Mouse (Mus musculus) lung, adult 18-20 months (tissue): Measurements from ENCODE around the gene Nostrin.

Experiments
- DNase-seq, 2 experiments: peaks; one replicate each; pipeline ENCODE4 v3.0.0; 2022; ENCODE audit warnings: mixed read lengths in 2 of 2

Nostrin gene

DNA sequence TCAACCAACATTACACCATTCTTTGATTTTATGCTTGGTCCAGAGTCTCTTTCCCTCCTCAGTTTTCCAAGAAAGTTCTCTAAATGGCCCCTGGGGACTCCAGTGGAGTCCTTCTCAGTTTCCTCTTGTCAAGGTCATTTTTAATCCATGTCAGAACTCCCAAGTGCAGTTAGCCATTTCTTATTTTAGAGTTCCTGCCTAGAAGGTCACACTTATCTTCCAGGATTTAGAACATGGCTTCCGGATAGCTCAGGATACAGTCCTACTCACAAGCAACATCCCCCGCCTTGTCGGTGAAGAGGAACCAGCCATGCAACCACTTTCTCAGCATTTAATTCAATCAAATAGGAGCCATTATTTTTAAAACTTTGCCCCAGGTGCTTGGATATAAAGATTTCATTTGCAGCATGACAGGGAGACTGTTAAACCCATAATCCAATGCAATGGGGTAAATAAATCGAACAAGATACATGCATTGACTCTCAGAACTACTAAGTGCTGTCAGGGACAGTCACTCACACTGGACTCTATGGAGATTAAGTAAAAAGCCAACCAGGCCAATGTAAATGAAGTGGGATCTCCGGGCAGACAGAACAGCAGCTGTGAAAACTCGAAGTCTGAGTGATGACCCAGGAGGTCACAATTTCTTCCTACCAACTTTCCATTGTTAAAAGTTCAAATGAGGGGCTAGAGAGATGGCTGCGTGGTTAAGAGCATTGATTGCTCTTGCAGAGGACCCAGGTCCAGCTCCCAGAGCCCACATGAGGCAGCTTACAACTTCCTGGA, 6.0 kb upstream of the Nostrin start:
- no peak for DNase-seq

DNA sequence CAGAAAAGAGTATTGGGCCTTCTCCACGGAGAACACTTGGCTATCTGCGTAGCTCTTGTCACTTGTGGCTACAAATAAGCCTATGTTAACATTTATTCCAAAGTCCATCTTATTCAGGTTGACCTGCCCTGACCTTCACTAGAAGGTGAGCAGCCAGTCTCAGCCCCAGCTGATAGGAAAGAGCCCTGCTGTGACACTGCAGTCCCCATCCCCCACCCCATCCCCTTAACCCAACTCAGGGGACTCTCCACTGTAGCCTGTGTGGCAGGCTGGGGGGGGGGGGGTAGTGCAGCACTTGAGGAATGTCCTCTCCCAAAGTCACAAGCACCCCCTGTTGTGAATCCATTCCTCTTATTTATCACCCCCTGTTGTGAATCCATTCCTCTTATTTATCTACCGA, 3.6 kb upstream of the Nostrin start:
- DNase-seq, result no peak

GRCm38 (mm10) chr2:69132488-69133040, 3.0 kb upstream of the Nostrin start:
- no peak for DNase-seq

DNA sequence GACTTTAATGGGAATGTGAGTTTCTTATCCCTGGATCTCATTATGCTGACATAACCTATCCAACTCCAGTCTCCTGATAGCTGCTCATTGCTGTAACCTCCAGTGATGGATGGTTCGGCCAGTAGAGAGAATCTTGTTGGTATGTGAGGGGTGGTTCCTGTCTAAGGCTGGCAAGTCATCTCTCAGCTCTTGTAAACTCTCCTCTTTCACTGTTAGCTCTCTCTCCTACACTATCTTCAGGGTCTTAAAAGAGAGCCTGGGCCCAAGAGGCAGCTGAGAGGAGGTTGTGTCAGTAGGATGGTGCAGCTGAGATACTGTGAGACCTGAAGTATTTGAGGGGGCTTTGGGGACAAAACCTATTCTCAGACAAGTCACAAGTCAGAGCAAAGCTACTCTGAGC, 1.4 kb upstream of the Nostrin start:
- no peak for DNase-seq

- no peak for DNase-seq
These were observed 663 bp upstream of the Nostrin start for GRCm38 (mm10) chr2:69134937-69135336.

DNA sequence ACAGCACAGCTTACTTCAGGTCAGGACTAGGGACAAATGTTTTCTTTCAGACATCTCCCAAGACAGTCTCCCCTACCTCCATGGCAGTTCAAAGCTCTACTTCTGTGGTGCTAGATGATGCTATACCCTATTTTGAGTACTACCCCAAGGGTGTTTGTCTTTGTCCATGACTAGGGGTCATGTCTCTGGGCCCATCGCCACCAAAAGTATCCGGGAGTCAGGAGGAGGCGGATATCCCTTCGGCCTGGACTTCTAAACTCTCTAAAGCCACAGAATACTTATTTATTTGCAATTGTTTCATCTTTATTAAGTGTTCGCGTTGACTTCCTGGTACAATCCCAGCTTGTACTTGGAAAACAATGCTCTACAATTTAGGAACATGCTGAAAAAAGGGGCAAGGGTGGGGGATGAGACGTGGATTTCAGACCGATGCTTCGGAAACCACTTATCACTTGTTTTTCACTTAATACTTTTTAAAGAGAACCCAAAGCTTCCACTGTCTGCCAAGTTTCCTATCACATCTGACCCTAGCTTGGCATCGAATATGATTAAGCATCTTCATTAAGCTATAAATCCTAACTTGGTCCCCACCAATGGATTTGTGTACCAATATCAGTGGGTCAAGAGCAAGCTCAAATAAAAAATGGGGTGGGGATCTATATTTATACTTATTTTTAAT, 1.9 kb downstream of the Nostrin start:
- no peak for DNase-seq

- no peak for DNase-seq
These were observed 3.2 kb downstream of the Nostrin start for GRCm38 (mm10) chr2:69138759-69139158.

DNA sequence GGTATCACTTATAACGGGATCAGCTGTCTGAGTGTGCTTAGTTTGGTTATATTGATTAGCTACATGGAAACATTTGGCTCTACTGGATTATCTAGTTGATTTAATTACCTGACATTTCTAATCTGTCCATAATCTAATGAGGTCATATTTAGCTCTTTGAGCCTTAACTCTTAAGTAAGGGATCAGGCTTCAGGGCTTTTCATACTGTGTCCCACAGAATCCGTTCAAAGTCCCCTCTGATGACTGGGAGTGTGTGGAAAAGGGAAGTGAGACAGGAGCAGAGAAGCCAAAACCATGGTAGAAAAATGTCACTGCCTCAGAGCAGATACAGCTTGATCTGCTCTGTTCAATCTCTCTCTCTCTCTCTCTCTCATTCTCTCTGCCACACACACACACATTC, 4.6 kb downstream of the Nostrin start:
- no peak for DNase-seq

DNA sequence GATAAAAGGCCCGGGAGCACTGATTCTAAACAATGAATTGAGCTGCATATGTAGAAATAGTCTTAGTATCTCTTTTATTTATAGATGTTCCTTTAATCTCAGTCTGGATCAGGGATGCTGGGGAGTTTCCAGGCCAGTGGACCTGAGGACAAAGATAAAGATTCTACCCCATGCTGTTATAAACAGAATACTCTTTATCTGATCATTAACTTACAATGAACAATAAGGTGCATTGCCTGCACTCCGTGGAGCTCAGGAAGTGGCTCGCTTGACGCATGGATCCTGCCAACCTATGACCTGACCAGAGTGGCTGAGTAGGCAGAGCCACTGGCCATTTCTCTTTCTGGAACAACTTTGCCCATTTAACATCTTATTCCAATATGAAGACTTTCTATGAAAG, 5.2 kb downstream of the Nostrin start:
- peak; percentile 21 to 50 for DNase-seq

DNA sequence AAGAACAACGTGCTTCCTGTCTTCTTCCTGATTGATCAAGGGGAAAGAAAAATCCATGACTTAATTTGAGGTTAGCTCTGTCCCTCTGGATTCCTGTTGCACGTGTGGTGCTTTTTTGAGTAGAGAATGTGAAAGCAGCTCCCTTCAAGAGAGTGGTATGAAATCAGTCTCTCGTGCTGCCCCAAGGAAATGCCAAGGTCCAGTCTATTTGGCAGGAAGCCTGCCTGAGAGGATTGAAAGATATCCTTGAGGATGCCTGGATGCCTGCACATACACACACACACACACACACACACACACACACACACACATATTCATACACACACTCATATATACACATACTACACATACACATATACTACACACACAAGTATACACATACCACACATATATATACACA, 13.1 kb downstream of the Nostrin start:
- no peak for DNase-seq

GRCm38 (mm10) chr2:69149154-69149553, 13.6 kb downstream of the Nostrin start:
- DNase-seq, result no peak

DNA sequence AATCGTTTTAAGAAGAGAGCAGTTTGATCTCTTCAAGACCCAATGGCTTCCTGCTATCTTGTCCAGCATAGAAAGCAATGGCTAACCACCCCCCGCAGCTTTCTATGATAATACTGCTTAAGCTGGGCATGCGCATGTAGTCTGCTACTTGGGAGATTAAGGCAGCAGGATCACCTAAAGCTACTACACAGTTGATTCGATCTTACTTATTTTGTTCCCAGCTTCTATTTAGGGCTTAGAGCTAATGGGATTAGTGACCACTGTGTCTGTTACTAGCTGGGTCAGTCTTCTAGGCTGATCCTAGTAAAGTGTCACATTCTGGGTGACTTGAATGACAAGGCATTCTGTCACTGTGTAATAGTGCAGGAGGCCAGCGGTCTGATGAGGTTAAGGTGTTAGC, 15.2 kb downstream of the Nostrin start:
- DNase-seq, result no peak

- DNase-seq, result no peak
These were observed 20.3 kb downstream of the Nostrin start for GRCm38 (mm10) chr2:69155861-69156260.

GRCm38 (mm10) chr2:69156283-69156682, 20.7 kb downstream of the Nostrin start:
- DNase-seq, result no peak

- DNase-seq, result no peak
These were observed 23.3 kb downstream of the Nostrin start for GRCm38 (mm10) chr2:69158907-69159306.

DNA sequence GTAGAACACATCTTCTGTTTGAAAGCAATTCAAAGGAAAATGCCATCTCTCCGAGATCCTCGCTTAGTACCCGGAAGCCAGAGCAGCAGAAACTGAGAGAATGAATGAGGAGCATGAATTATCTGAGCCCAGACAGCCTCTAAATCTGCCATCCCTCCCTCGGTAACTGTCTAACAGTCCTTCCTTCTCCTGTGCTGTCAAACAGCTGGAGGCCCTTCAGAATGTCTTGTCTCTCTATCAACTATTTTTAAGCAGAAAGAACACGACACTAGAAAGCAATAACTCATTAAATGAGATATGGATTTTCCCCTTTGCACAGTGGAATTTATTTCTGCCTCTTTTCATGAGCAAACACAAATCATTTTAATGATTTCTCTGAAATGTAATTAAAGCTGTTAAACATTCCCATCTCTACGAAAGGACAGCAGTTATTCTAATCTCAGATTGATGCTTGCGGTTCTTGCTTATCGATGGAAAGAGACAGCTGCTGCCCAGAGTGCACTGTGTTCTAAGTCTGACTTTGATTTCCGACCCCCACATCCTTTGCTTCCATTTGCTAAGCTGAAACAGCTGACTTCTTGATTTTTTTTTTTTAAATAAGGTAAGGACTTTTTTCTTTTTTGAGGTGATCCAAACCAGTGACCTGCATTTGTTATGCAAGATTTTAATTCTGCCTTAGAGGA, 34.9 kb downstream of the Nostrin start:
- no peak for DNase-seq

- DNase-seq, result no peak
These were observed 39.7 kb downstream of the Nostrin start for GRCm38 (mm10) chr2:69175296-69175695.

GRCm38 (mm10) chr2:69179721-69180120, 44.1 kb downstream of the Nostrin start:
- DNase-seq, result no peak

DNA sequence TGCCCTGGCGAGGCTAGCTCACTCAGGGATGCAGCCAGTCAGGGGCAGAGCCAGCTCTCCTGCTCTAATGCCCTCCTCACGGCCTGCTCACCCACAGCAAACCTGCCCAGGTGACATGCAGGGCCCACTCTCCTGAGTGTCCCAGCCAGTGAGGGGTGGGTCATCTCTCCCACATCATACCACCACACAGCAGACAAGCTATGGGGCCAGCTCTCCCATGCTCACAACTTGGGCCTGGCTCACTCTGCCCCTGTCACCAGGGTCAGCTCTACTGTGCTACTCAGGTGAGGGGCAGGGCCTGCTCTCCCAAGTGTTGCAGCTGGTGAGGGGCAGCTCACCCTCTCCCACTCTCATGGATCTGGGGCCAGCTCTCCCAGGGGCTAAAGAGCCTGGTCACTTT, 52.4 kb downstream of the Nostrin start:
- no peak for DNase-seq

DNA sequence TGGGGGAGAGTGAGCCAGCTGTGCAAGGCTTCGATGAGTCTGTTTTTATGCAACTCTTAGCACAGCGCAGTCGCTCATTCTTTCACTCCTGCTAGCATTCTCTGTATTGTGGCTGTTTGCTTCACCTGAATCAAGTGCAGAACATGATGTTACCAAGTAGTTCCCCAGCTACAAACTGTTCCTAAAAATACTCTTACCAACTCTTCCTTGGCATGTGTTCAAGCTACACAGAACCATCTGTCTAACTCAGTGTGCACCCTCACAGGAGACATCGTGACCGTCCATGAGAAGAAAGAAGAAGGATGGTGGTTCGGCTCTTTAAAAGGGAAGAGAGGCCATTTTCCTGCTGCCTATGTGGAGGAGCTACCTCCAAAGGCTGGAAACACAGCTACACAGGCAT, 53.1 kb downstream of the Nostrin start:
- no peak for DNase-seq

DNA sequence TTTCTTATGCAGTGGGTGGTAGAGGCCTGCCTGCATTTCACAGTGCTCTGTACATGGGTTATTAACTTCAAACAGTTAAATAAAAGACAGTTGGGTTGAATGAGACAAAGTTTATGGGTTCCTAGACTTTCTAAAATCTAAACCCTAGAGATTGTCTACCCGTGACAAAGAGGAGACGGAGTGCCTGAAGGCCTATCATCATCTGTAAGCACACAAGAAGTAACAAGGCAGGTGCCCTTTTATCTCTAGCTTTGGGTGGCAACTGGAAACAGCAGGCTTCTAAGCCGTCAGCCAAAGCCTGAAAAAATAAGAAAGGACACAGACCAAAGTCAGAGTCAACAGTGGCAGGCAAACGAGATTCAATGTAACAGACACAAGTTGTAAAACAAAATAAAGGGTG, 53.6 kb downstream of the Nostrin start:
- DNase-seq, result no peak

DNA sequence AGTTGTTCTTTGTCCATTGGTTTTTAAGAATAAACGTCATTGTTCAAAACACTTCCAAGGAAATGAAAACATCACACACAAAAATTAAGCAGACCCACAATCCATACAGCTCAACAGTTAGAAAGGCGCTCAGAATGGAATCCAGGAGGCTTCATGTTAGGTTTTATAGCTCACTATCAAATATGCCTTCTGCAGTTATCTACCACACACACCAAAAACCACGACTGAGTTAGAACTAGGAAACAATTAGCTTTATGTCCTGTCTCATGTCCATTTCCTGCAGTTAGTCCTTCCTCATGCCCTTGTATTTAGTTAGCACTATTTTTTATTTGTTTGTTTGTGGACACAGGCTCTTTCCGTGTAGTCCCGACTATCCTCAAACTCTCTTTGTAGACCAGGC, 55.5 kb downstream of the Nostrin start:
- no peak for DNase-seq

DNA sequence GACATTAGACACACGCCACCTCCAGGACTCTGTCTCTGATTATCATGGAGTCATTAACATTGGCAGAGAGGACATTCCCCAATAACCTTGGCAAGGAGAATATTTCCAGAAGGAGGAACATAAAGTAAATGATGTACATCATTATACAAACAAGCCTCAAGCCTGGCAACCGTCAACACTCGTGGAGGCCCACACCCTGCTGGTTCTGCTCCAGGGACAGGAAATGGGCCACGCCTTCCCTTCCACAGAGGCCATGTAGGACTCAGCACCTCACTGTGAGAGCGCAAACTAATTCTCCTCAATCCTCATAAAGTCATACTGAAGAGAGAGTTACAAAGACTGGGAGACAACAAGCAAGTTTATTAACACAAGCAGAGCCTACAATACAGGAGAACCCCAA, 58.0 kb downstream of the Nostrin start:
- DNase-seq, result peak; percentile 6 to 23

DNA sequence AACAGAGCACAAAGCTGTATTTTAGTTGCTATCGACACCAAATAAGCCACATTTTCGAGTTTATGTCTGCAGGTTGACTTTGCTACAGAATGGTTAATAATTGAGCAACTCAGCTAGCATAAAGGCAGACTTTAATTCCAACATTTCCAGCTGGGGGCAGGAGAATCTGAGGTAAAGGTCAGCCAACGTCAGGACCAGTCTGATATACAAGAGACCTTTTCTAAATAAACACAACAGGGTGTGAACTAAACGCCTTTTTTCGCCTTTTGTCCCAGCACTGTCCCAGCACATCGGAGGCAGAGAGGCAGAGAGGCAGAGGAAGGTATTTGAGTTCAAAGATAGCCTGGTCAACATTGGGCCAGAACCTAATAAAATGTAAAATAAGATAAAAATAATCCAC, 69.6 kb downstream of the Nostrin start:
- DNase-seq, result no peak
